11 mouse cellular contexts compared by ENCODE assay signal in the genomic region with DNA sequence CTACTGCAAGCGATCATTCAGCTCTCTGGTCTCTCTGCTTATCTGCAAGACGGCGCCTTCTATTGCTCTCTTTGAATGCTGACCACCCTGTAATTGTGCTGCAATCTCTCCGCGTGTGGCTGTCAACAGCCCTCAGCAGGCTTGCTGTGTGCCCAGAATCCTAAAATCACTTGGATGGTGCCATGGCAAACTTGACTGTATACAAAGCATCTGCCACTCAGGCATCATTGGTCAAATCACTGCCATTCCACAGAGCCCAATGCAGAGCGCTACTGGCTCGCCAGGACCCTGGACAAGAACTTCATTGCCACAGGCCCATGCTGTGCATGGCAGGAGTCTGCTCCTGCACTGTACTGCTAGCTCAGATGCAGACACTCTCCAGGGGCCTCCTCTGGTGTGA.
A peak's percentile ranks its signal among the peaks of the same experiment; 100 is the strongest.
DNase-seq lines count a peak whose midpoint lies in the region; ATAC-seq lines count a peak whose summit lies in the region.
"Had no signal": no experiment of that assay in that cellular context is flagged by ENCODE, and none has a peak within 500 bp of the region (broad histone marks: within the 10 kb centered on the region; RNA-seq: fewer than 3 reads in every experiment).

No protein-coding gene starts in this region.

- H3K9me3 ChIP-seq in kidney, embryonic 15.5 days (replicated peaks) = no peaks in the 10 kb centered on the region
- H3K9me3 ChIP-seq in hindbrain, embryonic 13.5 days = no peaks in the 10 kb centered on the region
- H3K9me3 ChIP-seq: lung, embryonic 15.5 days; stomach, embryonic 15.5 days had no signal

- 0 out of 2 replicates have a peak, but pooled peaks have one; percentile 58 for ATAC-seq in kidney, embryonic 15.5 days (replicated peaks; ENCODE audit: low FRiP score)
- peak; percentile 88 for ATAC-seq in hindbrain, embryonic 13.5 days (ENCODE audit: low FRiP score)
- ATAC-seq: inflammation-experienced regulatory T-cells, adult 6 months had no signal

- H3K27ac ChIP-seq in kidney, embryonic 15.5 days = no peak overlapping the region
- no peak overlapping the region for H3K27ac ChIP-seq in hindbrain, embryonic 13.5 days
- H3K27ac ChIP-seq: lung, embryonic 15.5 days; stomach, embryonic 15.5 days had no signal

- no peaks in the 10 kb centered on the region for H3K36me3 ChIP-seq in kidney, embryonic 15.5 days
- no peaks in the 10 kb centered on the region for H3K36me3 ChIP-seq in hindbrain, embryonic 13.5 days
- H3K36me3 ChIP-seq: lung, embryonic 15.5 days; stomach, embryonic 15.5 days had no signal

- H3K4me3 ChIP-seq in kidney, embryonic 15.5 days (replicated peaks) = no peak overlapping the region
- H3K4me3 ChIP-seq in hindbrain, embryonic 13.5 days = no peak overlapping the region
- H3K4me3 ChIP-seq: lung, embryonic 15.5 days; stomach, embryonic 15.5 days had no signal

- H3K27me3 ChIP-seq in kidney, embryonic 15.5 days = no peaks in the 10 kb centered on the region
- no peaks in the 10 kb centered on the region for H3K27me3 ChIP-seq in hindbrain, embryonic 13.5 days
- H3K27me3 ChIP-seq: lung, embryonic 15.5 days; stomach, embryonic 15.5 days had no signal

- no peak overlapping the region for H3K9ac ChIP-seq in kidney, embryonic 15.5 days
- no peak overlapping the region for H3K9ac ChIP-seq in hindbrain, embryonic 13.5 days
- H3K9ac ChIP-seq: lung, embryonic 15.5 days; stomach, embryonic 15.5 days had no signal

- no peaks in the 10 kb centered on the region for H3K4me1 ChIP-seq in kidney, embryonic 15.5 days
- H3K4me1 ChIP-seq in hindbrain, embryonic 13.5 days (replicated peaks) = peaks cover 10% of the 10 kb centered on the region
- H3K4me1 ChIP-seq: lung, embryonic 15.5 days; stomach, embryonic 15.5 days had no signal

- H3K4me2 ChIP-seq in kidney, embryonic 15.5 days = no peak overlapping the region
- H3K4me2 ChIP-seq in hindbrain, embryonic 13.5 days = 0 out of 2 replicates have a peak overlapping the region, but pooled peaks have one; percentile 6
- H3K4me2 ChIP-seq: lung, embryonic 15.5 days; stomach, embryonic 15.5 days had no signal

- DNase-seq in kidney, adult 8-10 months = no peak
- peak; percentile 33 for DNase-seq in embryo, embryonic 9.5 days (ENCODE audit: extremely low spot score)
- DNase-seq in neural tube, embryonic 10.5 days (ENCODE audit: extremely low spot score, low spot score) = peak; percentile 24
- DNase-seq in natural killer cell, adult 2 months (ENCODE audit: low spot score in 2 of 2) = no peak
- no peak for DNase-seq in urinary bladder, postnatal 14 days (ENCODE audit: low spot score)
- DNase-seq in layer of hippocampus, adult 11-12 months (ENCODE audit: low spot score) = no peak

- 52% methylated on average over 7 of the region's 7 CpGs for WGBS in kidney, embryonic 15.5 days
- WGBS in hindbrain, embryonic 13.5 days = 30% methylated on average over 7 of the region's 7 CpGs

Comparison
In these comparisons a context has a peak if more than half of its experiments do, and no peak if none do; other contexts are left out.
1. DNase-seq: peak in embryo, embryonic 9.5 days (single experiment) and neural tube, embryonic 10.5 days (single experiment); none in kidney, adult 8-10 months (0 of 2), natural killer cell, adult 2 months (0 of 2), urinary bladder, postnatal 14 days (single experiment) and layer of hippocampus, adult 11-12 months (single experiment).